Mouse (Mus musculus): ENCODE data around the gene Gm20388. TPM values are rescaled to one million over a fixed set of nuclear protein-coding genes. Genes with fewer than 3 reads are reported as not detected.

Gm20388 gene
- total RNA-seq, 2 experiments from 2014 or later: not detected

GRCm38 (mm10) chr8:123105553-123106326 is 3195.1 kb downstream of the Gm20388 start:
- peak in 1 of 2 experiments; percentile 40 for DNase-seq (ENCODE audit: low spot score in 2 of 2)

GRCm38 (mm10) chr8:123106531-123106930 is 3195.9 kb downstream of the Gm20388 start:
- DNase-seq (ENCODE audit: low spot score in 2 of 2): no peak

GRCm38 (mm10) chr8:123108010-123108409 is 3197.4 kb downstream of the Gm20388 start:
- DNase-seq (ENCODE audit: low spot score in 2 of 2): no peak

GRCm38 (mm10) chr8:123108953-123109352 is 3198.3 kb downstream of the Gm20388 start:
- DNase-seq (ENCODE audit: low spot score in 2 of 2): no peak

GRCm38 (mm10) chr8:123110649-123111048 is 3200.0 kb downstream of the Gm20388 start:
- no peak for DNase-seq (ENCODE audit: low spot score in 2 of 2)

GRCm38 (mm10) chr8:123112892-123113291 is 3202.3 kb downstream of the Gm20388 start:
- no peak for DNase-seq (ENCODE audit: low spot score in 2 of 2)

- no peak for DNase-seq (ENCODE audit: low spot score in 2 of 2)
These were observed 3203.3 kb downstream of the Gm20388 start for GRCm38 (mm10) chr8:123113908-123114469.

- DNase-seq (ENCODE audit: low spot score in 2 of 2): no peak
These were observed 3204.0 kb downstream of the Gm20388 start for GRCm38 (mm10) chr8:123114644-123115043.

GRCm38 (mm10) chr8:123117127-123117731 is 3206.6 kb downstream of the Gm20388 start, which contains the start of gene Cpne7:
TSS of gene Cpne7 (plus strand) at chr8:123117374.
- no peak for DNase-seq (ENCODE audit: low spot score in 2 of 2)

- DNase-seq (ENCODE audit: low spot score in 2 of 2): no peak
These were observed 3207.1 kb downstream of the Gm20388 start for GRCm38 (mm10) chr8:123117744-123118143.

GRCm38 (mm10) chr8:123122059-123122458 is 3211.4 kb downstream of the Gm20388 start:
- DNase-seq (ENCODE audit: low spot score in 2 of 2): no peak

- no peak for DNase-seq (ENCODE audit: low spot score in 2 of 2)
These were observed 3212.0 kb downstream of the Gm20388 start for GRCm38 (mm10) chr8:123122670-123123069.

GRCm38 (mm10) chr8:123126193-123126816 is 3215.7 kb downstream of the Gm20388 start:
- no peak for DNase-seq (ENCODE audit: low spot score in 2 of 2)

- no peak for DNase-seq (ENCODE audit: low spot score in 2 of 2)
These were observed 3220.4 kb downstream of the Gm20388 start for GRCm38 (mm10) chr8:123131041-123131440.

- DNase-seq (ENCODE audit: low spot score in 2 of 2): no peak
These were observed 3222.3 kb downstream of the Gm20388 start for GRCm38 (mm10) chr8:123132953-123133352.

- DNase-seq (ENCODE audit: low spot score in 2 of 2): no peak
These were observed 3223.6 kb downstream of the Gm20388 start for GRCm38 (mm10) chr8:123134149-123134713.

GRCm38 (mm10) chr8:123135406-123135805 is 3224.8 kb downstream of the Gm20388 start:
- DNase-seq (ENCODE audit: low spot score in 2 of 2): peak; percentile 42 to 62

GRCm38 (mm10) chr8:123135806-123136205 is 3225.2 kb downstream of the Gm20388 start:
- DNase-seq (ENCODE audit: low spot score in 2 of 2): no peak

- DNase-seq (ENCODE audit: low spot score in 2 of 2): no peak
These were observed 3225.6 kb downstream of the Gm20388 start for GRCm38 (mm10) chr8:123136287-123136686.

GRCm38 (mm10) chr8:123137645-123138077 is 3227.0 kb downstream of the Gm20388 start:
- peak; percentile 52 to 59 for DNase-seq (ENCODE audit: low spot score in 2 of 2)

GRCm38 (mm10) chr8:123138741-123139140 is 3228.1 kb downstream of the Gm20388 start:
- no peak for DNase-seq (ENCODE audit: low spot score in 2 of 2)
